Mouse (Mus musculus) liver, postnatal 0 days (tissue): ENCODE measurements at regions not wholly inside any gene's neighbourhood (a gene's known extent, or its start where the extent isn't known, plus 50 kb on each side); places are given as distances from the start of the nearest gene placed in this dataset.

Experiments used
- ATAC-seq: fragments of 200-750 bp; cut with Nextera tagmentation; 2 replicates; pipeline ENCODE4 v1.8.0; 2017; ENCODE audit warnings: mild to moderate bottlenecking, moderate library complexity
- DNase-seq: peaks from one replicate; pipeline ENCODE4 v3.0.0-alpha.2; 2016
- H3K27ac ChIP-seq: fragments of 300-500 bp; sonication (generic); 2 replicates; pipeline ENCODE4 v1.5.1; 2014; ENCODE audit warnings: antibody characterized with exemption, moderate library complexity, mild to moderate bottlenecking, low read depth
- H3K27me3 ChIP-seq: fragments of 300-500 bp; sonication (generic); 2 replicates; pipeline ENCODE4 v1.6.1; 2014; ENCODE audit warnings: low read length, control low read depth, mixed read lengths; ENCODE audit not compliant: insufficient read depth
- H3K36me3 ChIP-seq: fragments of 300-500 bp; sonication (generic); replicated peaks from 2 replicates; pipeline ENCODE4 v1.6.1; 2014; ENCODE audit warnings: mild to moderate bottlenecking, control low read depth, low read length, moderate library complexity, mixed read lengths; ENCODE audit not compliant: insufficient read depth
- H3K4me1 ChIP-seq: fragments of 300-500 bp; sonication (generic); 2 replicates; pipeline ENCODE4 v1.6.1; 2014; ENCODE audit warnings: antibody characterized with exemption, mild to moderate bottlenecking, control low read depth; ENCODE audit not compliant: insufficient read depth
- H3K4me2 ChIP-seq: fragments of 300-500 bp; sonication (generic); 2 replicates; pipeline ENCODE4 v1.6.1; 2014; ENCODE audit warnings: low read depth, mild to moderate bottlenecking, low read length, moderate library complexity, mixed read lengths
- H3K4me3 ChIP-seq: fragments of 300-500 bp; sonication (generic); 2 replicates; pipeline ENCODE4 v1.5.1; 2014; ENCODE audit warnings: low read depth, low read length
- H3K9ac ChIP-seq: fragments of 300-500 bp; sonication (generic); replicated peaks from 2 replicates; pipeline ENCODE4 v1.6.1; 2014; ENCODE audit warnings: mild to moderate bottlenecking, moderate library complexity
- H3K9me3 ChIP-seq: fragments of 300-500 bp; sonication (generic); 2 replicates; pipeline ENCODE4 v1.6.1; 2016; ENCODE audit warnings: mild to moderate bottlenecking, control low read depth, low read length, mixed read lengths
- CTCF ChIP-seq: sonication (generic); IDR thresholded peaks from 2 replicates; pipeline ENCODE4 v1.5.1; 2016; ENCODE audit warnings: antibody characterized with exemption, low read depth
- EP300 ChIP-seq: IDR thresholded peaks from 2 replicates; pipeline ENCODE4 v1.6.1; 2016; ENCODE audit warnings: antibody characterized with exemption, low read depth, mild to moderate bottlenecking
- WGBS: fragments of 180-500 bp; shearing (Covaris S2); extraction: QIAGEN DNeasy Blood & Tissue Kit; methylation state at CpG from one replicate; pipeline ENCODE4 v1.1.7; 2014; ENCODE audit not compliant: insufficient replicate concordance; 5-methylcytosine and 5-hydroxymethylcytosine counted together

- WGBS = 10% methylated on average over 1 of the region's 1 CpGs
- no peak for DNase-seq
- H3K27ac ChIP-seq = no peak overlapping the region
- no peak overlapping the region for H3K4me3 ChIP-seq
- no peaks in the 10 kb centered on the region for H3K9me3 ChIP-seq
- peaks cover 63% of the 10 kb centered on the region for H3K27me3 ChIP-seq
- H3K4me2 ChIP-seq = no peak overlapping the region
- no peak overlapping the region for H3K9ac ChIP-seq
- TF ChIP-seq EP300 (no peak), CTCF (no peak)
- ATAC-seq = no peak
- no peaks in the 10 kb centered on the region for H3K4me1 ChIP-seq
- H3K36me3 ChIP-seq = no peaks in the 10 kb centered on the region
Observed at GRCm38 (mm10) chr7:79529480-79529879, 63.3 kb upstream of the Polg start.

GRCm38 (mm10) chr7:79527984-79528383 lies 61.8 kb upstream of the Polg start:
- Histone ChIP-seq H3K36me3 (no peaks in the 10 kb centered on the region), H3K9me3 (no peaks in the 10 kb centered on the region), H3K4me3 (no peak overlapping the region), H3K9ac (no peak overlapping the region), H3K27ac (no peak overlapping the region), H3K27me3 (peaks cover 51% of the 10 kb centered on the region), H3K4me2 (no peak overlapping the region), H3K4me1 (no peaks in the 10 kb centered on the region)
- DNase-seq (no peak), ATAC-seq (no peak)
- 14% methylated on average over 3 of the region's 3 CpGs for WGBS
- TF ChIP-seq CTCF = no peak
- no peak for TF ChIP-seq EP300

- TF ChIP-seq CTCF (no peak), EP300 (no peak)
- no peak for DNase-seq
- ATAC-seq = no peak
- Histone ChIP-seq H3K36me3 (no peaks in the 10 kb centered on the region), H3K4me1 (no peaks in the 10 kb centered on the region), H3K4me2 (no peak overlapping the region), H3K27ac (no peak overlapping the region), H3K27me3 (peaks cover 36% of the 10 kb centered on the region; the same call in 1 of the 2 replicates), H3K9me3 (no peaks in the 10 kb centered on the region), H3K9ac (no peak overlapping the region), H3K4me3 (no peak overlapping the region)
- WGBS = 43% methylated on average over 14 of the region's 14 CpGs
Observed at GRCm38 (mm10) chr7:79525690-79526630, 59.8 kb upstream of the Polg start.

GRCm38 (mm10) chr7:79524921-79525320 lies 58.8 kb upstream of the Polg start:
- Histone ChIP-seq H3K27me3 (peaks cover 31% of the 10 kb centered on the region; the same call in 1 of the 2 replicates), H3K36me3 (no peaks in the 10 kb centered on the region), H3K4me2 (no peak overlapping the region), H3K9me3 (no peaks in the 10 kb centered on the region), H3K4me1 (no peaks in the 10 kb centered on the region), H3K4me3 (no peak overlapping the region), H3K9ac (no peak overlapping the region), H3K27ac (no peak overlapping the region)
- WGBS = 71% methylated on average over 10 of the region's 10 CpGs
- ATAC-seq = no peak
- no peak for DNase-seq
- TF ChIP-seq CTCF = no peak
- no peak for TF ChIP-seq EP300

GRCm38 (mm10) chr7:79523696-79524095 lies 57.5 kb upstream of the Polg start:
- no peaks in the 10 kb centered on the region for H3K9me3 ChIP-seq
- no peaks in the 10 kb centered on the region for H3K36me3 ChIP-seq
- H3K4me3 ChIP-seq = no peak overlapping the region
- no peak overlapping the region for H3K27ac ChIP-seq
- TF ChIP-seq CTCF (no peak), EP300 (no peak)
- H3K4me2 ChIP-seq = no peak overlapping the region
- 47% methylated on average over 4 of the region's 4 CpGs for WGBS
- no peaks in the 10 kb centered on the region for H3K4me1 ChIP-seq
- no peak for DNase-seq
- no peak overlapping the region for H3K9ac ChIP-seq
- H3K27me3 ChIP-seq = peaks cover 32% of the 10 kb centered on the region; the same call in 1 of the 2 replicates
- ATAC-seq = no peak

- no peak overlapping the region for H3K4me2 ChIP-seq
- DNase-seq (no peak), ATAC-seq (no peak)
- H3K27me3 ChIP-seq = peaks cover 47% of the 10 kb centered on the region
- no peak overlapping the region for H3K4me3 ChIP-seq
- no peak overlapping the region for H3K9ac ChIP-seq
- no peaks in the 10 kb centered on the region for H3K9me3 ChIP-seq
- no peak for TF ChIP-seq EP300
- no peak for TF ChIP-seq CTCF
- no peaks in the 10 kb centered on the region for H3K4me1 ChIP-seq
- no peaks in the 10 kb centered on the region for H3K36me3 ChIP-seq
- no peak overlapping the region for H3K27ac ChIP-seq
- 76% methylated on average over 3 of the region's 3 CpGs for WGBS
Observed at GRCm38 (mm10) chr7:79522046-79522445, 55.9 kb upstream of the Polg start.
